Mouse (Mus musculus) cortical plate, adult 2 months (tissue): ENCODE results near the gene C1rb. TPM values are rescaled to one million over a fixed set of nuclear protein-coding genes. Genes with fewer than 3 reads are reported as not detected.
"Not testable (repeated sequence)": the region's sequence is repeated elsewhere in the genome, so short reads cannot be mapped to it uniquely, and the experiment has no call there.

Source experiments
- H3K27ac ChIP-seq: fragments of 200-500 bp; 2 replicates; pipeline ENCODE4 v1.5.1; 2012; ENCODE audit warnings: low read length, control low read depth, inconsistent platforms; ENCODE audit not compliant: insufficient read depth
- H3K4me1 ChIP-seq: fragments of 200-500 bp; 2 replicates; pipeline ENCODE4 v1.6.1; 2011; ENCODE audit warnings: low read length; ENCODE audit not compliant: control insufficient read depth, insufficient read depth
- H3K4me3 ChIP-seq: fragments of 200-500 bp; 2 replicates; pipeline ENCODE4 v1.5.1; 2011; ENCODE audit warnings: mild to moderate bottlenecking, low read length, control low read depth; ENCODE audit not compliant: insufficient read depth
- CTCF ChIP-seq: fragments of 200-500 bp; IDR thresholded peaks from 2 replicates; pipeline ENCODE4 v1.5.1; 2011; ENCODE audit warnings: mild to moderate bottlenecking, control low read depth, low read length; ENCODE audit not compliant: insufficient read depth; ENCODE audit errors: extremely low read depth
- POLR2A ChIP-seq: fragments of 200-500 bp; IDR thresholded peaks from 2 replicates; pipeline ENCODE4 v1.6.1; 2011; ENCODE audit warnings: mild to moderate bottlenecking, low read length, control low read depth; ENCODE audit not compliant: insufficient read depth; ENCODE audit errors: extremely low read depth
- polyA plus RNA-seq: library from polyadenylated mRNA; depleted of rRNA; stranded (reverse); fragments of >200 nt; gene quantifications from 2 replicates; pipeline ENCODE4 v1.2.3, GENCODE M21; 2012

C1rb gene
- polyA plus RNA-seq, 1 experiment, result not detected

DNA sequence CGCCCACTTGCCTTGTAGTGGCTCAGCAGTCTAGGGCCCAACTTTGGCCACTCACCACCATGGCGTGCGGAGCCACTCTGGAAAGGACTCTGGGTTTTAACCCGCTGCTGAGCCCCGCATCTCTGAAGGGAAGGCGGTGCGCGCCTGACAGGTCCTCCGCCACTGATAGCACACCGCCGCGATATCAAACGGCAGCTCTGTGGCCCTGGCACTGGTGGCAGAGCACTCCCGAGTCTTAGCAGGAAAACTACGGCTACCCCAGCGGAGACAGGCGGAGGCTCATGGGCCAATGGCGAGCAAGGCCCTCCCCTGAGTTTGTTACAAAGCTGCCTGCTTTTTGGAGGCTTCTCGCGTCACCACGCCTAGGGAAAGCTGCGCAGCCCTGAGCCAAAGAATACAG is 17.3 kb upstream of the C1rb start:
- Histone ChIP-seq H3K4me1 (no peaks in the 10 kb centered on the region), H3K27ac (no peak overlapping the region), H3K4me3 (no peak overlapping the region)
- TF ChIP-seq CTCF, result no peak
- no peak for TF ChIP-seq POLR2A

DNA sequence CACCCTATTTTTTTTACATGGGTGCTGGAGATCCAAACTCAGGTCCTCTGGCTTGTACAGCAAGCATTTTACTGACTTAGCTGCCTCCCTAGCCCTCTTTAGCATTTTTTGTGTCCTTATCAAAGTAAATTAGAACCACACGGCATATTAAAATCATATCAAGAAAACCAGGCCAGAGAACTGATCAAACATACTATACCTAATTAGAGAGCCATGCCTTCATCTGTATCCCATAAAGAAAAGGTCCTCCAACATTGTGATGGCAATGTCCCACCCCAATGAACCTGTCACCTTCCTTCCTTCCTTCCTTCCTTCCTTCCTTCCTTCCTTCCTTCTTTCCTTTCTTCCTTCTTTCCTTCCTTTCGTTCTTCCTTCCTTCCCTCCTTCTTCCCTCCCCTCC is 14.1 kb upstream of the C1rb start:
- H3K4me1 ChIP-seq, H3K27ac ChIP-seq, H3K4me3 ChIP-seq: not testable (repeated sequence)

GRCm38 (mm10) chr6:124561156-124561555 is 8.9 kb upstream of the C1rb start:
- H3K27ac ChIP-seq, H3K4me3 ChIP-seq, H3K4me1 ChIP-seq: not testable (repeated sequence)

DNA sequence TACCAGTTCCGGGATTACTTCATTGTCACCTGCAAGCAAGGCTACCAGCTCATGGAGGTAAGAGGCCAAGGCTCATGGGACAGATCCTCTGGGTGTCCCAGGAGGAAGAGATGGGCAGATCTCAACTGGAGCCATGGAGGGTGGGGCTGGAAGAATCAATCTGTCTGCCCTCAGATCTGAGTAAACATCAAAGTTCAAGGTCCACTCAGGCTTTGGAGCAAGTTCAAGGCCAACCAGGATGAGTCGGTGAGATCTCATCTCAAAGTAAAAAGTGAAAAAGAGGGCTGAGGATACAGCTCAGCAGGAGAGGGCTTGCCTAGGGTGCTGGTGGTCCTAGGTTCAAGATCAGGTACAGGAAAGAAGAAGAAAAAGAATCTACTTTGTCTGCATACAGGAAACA is 8.5 kb upstream of the C1rb start:
- not testable (repeated sequence) for H3K4me3 ChIP-seq, H3K4me1 ChIP-seq, H3K27ac ChIP-seq

DNA sequence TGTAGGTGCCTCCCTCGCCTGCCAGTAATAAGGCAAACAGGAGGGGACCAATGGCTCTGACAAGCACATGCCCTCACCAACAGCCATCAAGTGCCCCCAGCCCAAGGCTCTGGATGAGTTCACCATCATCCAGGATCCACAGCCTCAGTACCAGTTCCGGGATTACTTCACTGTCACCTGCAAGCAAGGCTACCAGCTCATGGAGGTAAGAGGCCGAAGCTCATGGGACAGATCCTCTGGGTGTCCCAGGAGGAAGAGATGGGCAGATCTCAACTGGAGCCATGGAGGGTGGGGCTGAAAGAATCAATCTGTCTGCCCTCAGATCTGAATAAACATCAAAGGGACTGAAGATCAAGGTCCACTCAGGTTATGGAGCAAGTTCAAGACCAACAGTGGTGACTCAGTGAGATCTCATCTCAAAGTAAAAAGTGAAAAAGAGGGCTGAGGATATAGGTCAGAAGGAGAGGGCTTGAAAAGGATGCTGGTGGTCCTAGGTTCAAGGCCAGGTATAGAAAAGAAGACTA is 5.1 kb downstream of the C1rb start:
- not testable (repeated sequence) for H3K4me1 ChIP-seq, H3K27ac ChIP-seq, H3K4me3 ChIP-seq

- not testable (repeated sequence) for H3K4me1 ChIP-seq, H3K4me3 ChIP-seq
Measured at GRCm38 (mm10) chr6:124580155-124580554, 10.1 kb downstream of the C1rb start.

DNA sequence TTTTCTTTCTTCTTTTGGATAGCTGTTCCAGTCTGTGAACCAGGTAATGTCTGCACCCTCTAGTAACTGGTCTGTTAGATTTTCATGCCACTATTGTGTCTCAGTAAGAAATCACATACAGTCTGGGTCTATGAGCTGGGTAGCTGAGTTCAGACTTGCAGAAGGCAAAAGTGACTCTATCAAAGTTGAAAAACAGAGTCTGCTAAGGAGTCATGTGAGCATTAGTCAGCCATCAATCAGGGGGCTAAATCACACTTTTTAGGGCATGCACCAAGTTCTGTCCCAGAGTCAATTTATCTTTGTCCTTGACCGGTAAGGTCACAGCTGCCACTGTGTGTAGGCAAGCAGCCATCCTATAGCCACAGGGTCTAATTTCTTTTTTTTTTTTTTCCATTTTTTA is 12.1 kb downstream of the C1rb start:
- H3K27ac ChIP-seq, result no peak overlapping the region

More at GRCm38 (mm10) chr6:124580155-124580554, 10.1 kb downstream of the C1rb start:
- H3K27ac ChIP-seq, result not testable (repeated sequence)

DNA sequence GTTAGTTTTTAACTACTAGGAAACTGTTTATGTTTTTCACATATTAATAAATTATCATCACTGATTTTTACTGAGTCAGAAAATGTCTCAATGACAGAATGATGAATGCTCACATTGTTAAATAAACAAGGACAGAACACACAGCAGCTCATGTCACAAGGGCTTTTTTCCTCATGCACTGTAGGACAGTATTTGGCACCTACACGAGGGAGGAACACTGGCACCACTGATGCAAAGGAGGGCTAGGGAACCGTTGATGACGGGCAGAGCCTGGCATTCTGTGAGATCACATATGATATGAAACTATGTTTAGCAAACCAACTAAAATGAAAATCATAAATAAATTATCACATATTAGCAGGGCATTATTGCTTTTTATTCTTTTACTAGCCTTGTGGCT is 14.8 kb downstream of the C1rb start:
- no peak for TF ChIP-seq POLR2A
- TF ChIP-seq CTCF, result no peak
- H3K4me3 ChIP-seq, result no peak overlapping the region
- H3K4me1 ChIP-seq, result no peaks in the 10 kb centered on the region
- no peak overlapping the region for H3K27ac ChIP-seq

More for the DNA sequence above, 12.1 kb downstream of the C1rb start:
- H3K4me1 ChIP-seq, result no peaks in the 10 kb centered on the region
- TF ChIP-seq CTCF, result no peak
- no peak for TF ChIP-seq POLR2A
- no peak overlapping the region for H3K4me3 ChIP-seq

- TF ChIP-seq CTCF (no peak), POLR2A (no peak)
- Histone ChIP-seq H3K4me3 (no peak overlapping the region), H3K4me1 (no peaks in the 10 kb centered on the region), H3K27ac (no peak overlapping the region)
Measured at GRCm38 (mm10) chr6:124585761-124586160, 15.7 kb downstream of the C1rb start.

GRCm38 (mm10) chr6:124586266-124586665 is 16.2 kb downstream of the C1rb start:
- H3K27ac ChIP-seq, result no peak overlapping the region
- no peak overlapping the region for H3K4me3 ChIP-seq
- no peaks in the 10 kb centered on the region for H3K4me1 ChIP-seq
- TF ChIP-seq CTCF (no peak), POLR2A (no peak)

GRCm38 (mm10) chr6:124588771-124589170 is 18.7 kb downstream of the C1rb start:
- TF ChIP-seq CTCF (no peak), POLR2A (no peak)
- no peak overlapping the region for H3K27ac ChIP-seq
- H3K4me3 ChIP-seq, result no peak overlapping the region
- no peaks in the 10 kb centered on the region for H3K4me1 ChIP-seq
